Mouse (Mus musculus): ENCODE results near the gene Prkci.

The Prkci gene

DNA sequence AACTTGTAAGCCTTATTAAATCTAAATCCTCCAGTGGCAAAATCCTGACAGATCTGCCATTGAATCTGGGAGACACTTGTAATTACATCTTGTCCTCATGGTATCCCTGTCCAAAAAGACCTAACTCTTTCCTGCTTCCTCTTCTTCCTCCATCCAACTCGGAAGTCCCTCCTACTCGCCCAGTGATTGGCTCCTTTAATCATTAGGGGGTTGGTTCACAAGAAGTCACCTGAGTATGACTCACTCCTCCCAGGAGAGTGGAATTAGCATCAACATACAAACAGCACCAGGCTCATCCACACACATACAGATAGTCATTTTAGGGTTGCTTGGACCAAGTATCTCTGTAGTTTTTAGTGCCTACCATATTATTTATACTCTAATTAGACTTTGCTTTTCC is 47.4 kb downstream of the Prkci start:
- DNase-seq (ENCODE audit: low spot score in 2 of 2): no peak

DNA sequence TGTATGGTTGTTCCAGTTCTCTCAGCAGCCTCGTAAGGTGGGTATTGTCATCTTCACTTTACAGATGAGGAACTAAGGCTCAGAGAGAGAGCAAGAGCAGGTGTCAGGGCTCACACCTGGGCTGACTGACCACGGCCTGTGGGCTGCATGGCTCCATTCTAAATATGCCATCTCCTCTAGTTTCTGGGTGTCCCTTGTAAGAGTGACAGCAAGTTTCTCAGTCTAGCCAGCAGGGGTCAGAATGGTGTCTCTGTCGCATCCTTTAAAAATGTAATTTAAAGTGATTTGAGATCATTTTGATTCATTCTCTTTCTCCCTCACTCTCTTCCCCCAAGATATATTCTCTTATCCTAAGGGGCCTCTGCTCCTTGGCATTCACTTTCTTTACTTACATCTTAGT is 51.7 kb downstream of the Prkci start:
- DNase-seq (ENCODE audit: low spot score in 2 of 2): no peak

GRCm38 (mm10) chr3:31049087-31049486 is 53.5 kb downstream of the Prkci start:
- no peak for DNase-seq (ENCODE audit: low spot score in 2 of 2)

GRCm38 (mm10) chr3:31050375-31050774 is 54.8 kb downstream of the Prkci start:
- DNase-seq (ENCODE audit: low spot score in 2 of 2): no peak

DNA sequence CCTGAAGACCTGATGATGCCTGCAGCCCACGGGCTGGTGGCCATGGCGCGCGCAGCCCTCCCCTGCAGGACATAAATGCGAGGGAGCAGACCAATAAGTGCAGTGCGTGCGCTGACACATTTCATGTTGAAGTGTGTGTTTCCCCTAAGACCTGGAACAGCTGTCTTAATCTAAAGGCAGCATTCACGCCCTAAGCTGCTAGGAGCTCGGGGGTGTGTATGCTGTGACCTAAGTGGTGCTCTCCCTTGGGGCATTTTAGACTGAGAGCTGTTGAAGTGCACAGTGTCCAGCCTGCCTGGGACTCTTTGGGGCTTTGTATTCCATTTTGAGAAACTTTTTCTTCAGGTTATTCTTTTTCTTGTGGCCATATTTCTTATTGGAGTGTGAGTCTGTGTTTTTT is 56.2 kb downstream of the Prkci start:
- no peak for DNase-seq (ENCODE audit: low spot score in 2 of 2)

DNA sequence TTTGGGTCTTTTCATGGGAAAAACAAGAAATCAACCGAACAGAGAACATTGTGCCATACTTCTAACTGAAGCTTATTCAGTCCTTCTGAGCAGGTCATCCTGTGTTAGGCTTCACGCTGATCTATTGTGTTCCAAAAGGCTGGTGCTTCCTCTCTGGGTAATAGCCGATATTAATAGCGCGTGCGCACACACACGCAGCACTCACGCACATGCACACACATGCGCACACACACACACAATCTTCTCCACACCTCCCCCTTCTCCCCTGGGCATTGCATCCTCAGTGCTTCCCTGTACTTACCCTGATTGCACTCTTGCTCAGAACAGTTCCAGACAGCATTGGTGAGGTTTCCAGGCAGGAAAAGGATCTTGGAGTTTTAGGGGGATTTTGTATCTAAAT is 57.6 kb downstream of the Prkci start:
- DNase-seq (ENCODE audit: low spot score in 2 of 2): no peak

DNA sequence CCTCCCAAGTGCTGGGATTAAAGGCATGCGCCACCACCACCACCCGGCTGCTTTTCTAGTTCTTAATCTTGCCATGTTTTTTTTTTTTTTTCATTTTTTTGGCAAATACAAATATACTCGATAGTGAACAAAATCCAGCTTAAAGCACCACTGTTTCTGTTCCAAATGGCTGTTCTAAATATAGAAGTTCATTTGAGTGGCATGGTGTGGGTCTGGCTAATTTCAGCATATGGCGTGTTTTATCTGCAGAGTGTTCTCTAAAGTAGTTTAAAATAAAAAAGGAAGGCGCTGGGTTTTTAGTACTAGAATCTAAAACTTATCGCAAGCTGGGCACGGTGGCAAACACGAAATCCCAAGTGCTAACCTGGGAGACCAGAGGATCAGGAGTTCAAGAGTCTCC is 59.3 kb downstream of the Prkci start:
- DNase-seq (ENCODE audit: low spot score in 2 of 2): no peak

GRCm38 (mm10) chr3:31056047-31056650 is 60.6 kb downstream of the Prkci start:
- DNase-seq (ENCODE audit: low spot score in 2 of 2): no peak

GRCm38 (mm10) chr3:31056651-31057627 is 61.4 kb downstream of the Prkci start:
- peak; percentile 18 to 57 for DNase-seq (ENCODE audit: low spot score in 2 of 2)

GRCm38 (mm10) chr3:31060745-31061102 is 65.2 kb downstream of the Prkci start:
- no peak for DNase-seq (ENCODE audit: low spot score in 2 of 2)

DNA sequence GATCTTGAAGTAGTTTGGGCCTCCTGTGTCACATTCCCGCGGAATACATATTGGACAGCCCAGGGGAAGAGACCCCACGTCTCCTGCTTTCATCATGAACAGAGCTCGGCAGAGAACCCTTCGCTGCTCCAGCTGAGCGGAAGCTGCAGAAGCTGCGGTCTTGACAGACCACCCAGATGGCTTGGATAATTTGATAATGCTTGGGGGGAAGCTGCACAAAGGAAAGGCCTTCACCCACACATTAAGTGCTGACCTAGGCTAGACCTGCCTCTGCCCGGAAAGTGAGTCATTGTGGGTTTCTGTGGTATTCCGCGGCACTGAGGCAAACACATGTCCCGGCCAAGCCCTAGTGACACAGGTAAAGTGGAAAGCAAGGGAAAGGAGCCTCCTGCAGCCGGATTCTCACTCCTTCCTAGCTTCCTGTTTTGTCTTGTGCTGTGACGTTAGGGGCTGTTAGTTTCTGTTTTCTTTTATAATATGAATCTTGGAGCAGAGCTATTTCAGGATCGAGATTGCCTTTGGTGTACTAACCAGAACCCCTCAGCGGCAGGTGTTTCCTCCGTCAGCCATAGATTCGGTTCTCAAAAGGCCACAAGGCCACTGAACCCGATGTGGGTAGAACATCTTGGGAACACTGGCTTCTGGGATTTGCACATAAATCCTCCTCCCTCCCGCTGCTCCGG is 65.7 kb downstream of the Prkci start:
- DNase-seq (ENCODE audit: low spot score in 2 of 2): peak in 1 of 2 experiments; percentile 6

- DNase-seq (ENCODE audit: low spot score in 2 of 2): peak in 1 of 2 experiments; percentile 41
These were observed 66.2 kb downstream of the Prkci start for GRCm38 (mm10) chr3:31061786-31062120.

DNA sequence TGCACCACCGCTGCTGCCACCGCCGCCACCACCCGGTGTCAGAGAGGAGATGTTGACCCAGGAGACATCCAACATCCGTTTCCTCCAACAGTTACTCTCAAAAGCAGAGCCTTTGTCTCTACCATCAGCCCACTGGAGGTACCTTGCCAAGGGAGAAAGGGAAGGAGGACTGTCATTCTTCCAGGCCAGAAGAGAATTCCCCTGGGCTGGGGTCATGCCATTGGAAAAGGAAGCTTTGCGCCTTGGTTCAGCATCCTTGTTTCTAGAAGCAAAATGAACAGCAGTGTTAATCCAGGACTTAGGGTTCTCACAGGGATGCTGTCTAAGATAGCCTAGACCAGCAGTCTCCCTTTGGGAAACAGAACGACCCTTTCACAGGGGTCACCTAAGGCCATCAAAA is 66.8 kb downstream of the Prkci start:
- DNase-seq (ENCODE audit: low spot score in 2 of 2): no peak

GRCm38 (mm10) chr3:31068482-31068881 is 72.9 kb downstream of the Prkci start:
- no peak for DNase-seq (ENCODE audit: low spot score in 2 of 2)

- no peak for DNase-seq (ENCODE audit: low spot score in 2 of 2)
These were observed 76.3 kb downstream of the Prkci start for GRCm38 (mm10) chr3:31071804-31072203.

DNA sequence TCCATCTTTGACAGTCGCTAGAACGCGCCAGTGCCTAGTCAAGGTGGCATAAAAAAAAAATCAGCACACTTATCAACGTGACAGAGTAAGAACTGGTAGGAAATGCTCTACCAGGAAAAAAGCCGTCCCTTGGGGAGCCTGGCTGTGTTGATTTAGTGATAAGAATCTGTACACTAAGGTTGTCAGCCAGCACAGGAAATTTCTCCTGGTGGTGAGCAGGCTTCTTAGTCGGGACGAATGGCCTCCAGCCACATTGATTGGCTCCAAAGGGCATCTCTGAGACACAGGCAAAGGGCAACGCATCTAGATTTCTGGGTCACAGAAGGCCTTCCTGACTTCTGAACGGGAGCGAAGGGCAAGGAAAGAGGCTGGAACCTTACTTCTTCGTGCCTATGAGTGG is 80.3 kb downstream of the Prkci start:
- no peak for DNase-seq (ENCODE audit: low spot score in 2 of 2)

DNA sequence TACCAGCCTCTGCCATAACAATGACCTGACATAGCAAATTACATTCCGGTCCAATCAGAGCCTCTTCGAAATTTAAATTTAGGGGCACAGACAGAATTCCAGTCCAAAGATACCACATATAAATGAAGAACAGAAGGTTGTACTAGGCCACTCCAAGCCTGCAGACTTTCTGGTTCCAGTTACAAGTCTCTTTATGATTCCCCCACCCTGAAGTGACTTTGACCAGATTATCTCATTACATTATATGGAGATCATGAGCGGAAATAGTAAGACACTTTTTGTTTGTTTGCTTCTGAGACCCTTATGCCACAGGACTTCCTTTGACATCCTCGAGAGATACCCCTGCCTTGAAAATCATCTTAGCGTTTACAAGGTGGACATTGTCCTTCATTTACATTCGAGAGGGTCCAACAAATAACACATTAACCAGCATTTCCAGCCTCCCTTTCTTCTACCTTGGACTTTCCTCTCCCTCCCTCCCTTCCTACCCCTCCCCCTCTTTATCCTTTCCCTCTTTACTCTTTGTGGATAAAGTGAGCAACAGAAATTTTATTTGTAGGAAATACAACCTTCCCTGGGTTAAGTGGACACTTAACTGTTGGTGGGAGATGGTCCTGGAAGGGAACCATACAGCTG is 81.6 kb downstream of the Prkci start:
- DNase-seq (ENCODE audit: low spot score in 2 of 2): no peak

GRCm38 (mm10) chr3:31079450-31079849 is 83.9 kb downstream of the Prkci start:
- no peak for DNase-seq (ENCODE audit: low spot score in 2 of 2)

DNA sequence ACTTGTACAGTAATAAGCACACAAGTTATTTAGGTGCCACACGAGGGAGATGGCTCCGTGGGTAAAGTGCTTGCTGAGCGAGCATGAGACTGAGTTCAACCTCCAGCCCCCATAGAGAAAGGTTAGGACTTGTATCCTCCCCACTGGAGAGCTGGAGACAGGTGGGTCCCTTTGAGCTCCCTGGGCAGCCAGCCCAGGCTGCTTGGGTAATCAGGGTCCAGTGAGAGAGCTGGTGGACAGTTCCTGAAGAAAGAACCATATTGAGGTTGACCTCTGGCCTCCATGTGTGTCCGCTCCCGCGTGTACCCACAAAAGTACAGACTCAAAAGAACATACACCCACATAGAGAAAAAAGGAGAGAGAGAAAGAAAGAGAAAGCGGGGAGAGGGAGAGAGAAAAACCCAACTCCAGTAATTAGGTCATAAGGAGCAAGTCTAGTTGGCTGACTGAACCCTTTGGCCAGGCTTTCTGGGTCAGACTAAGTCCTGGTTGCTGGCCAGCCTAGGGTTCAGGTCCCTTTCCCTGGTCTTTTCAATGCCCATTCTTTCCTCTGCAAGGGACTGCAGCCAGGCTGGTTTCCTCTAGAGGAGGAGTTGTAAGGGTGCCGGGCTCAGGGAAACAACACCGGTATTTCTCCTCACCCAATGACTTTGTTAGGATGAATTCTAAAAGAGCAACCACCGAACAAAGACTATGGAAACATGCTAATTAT is 85.4 kb downstream of the Prkci start:
- DNase-seq (ENCODE audit: low spot score in 2 of 2): no peak

DNA sequence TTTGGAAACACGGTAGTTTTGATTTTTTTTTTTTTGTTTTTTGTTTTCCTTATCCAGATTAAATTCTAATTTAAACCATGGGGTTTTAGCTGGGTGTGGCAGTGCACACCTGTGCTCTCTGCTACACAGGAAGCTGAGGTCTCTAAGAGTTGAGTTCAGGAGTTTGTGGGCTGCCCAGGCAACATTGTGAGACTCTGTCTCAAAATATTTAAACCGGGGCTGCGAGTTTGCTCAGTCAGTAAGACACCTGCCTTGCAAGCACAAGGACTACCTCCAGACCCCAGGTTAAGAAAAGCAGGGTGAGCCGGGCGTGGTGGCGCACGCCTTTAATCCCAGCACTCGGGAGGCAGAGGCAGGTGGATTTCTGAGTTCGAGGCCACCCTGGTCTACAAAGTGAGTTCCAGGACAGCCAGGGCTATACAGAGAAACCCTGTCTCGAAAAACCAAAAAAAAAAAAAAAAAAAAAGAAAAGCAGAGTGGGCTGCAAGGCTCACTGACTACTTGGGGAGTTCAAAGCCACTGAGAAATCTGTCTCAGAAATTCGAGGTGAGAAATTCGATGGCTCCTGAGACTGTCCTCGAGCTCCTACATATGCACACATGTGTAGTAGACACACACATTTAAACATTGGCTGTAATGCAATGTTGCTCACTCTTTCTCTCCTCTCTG is 87.4 kb downstream of the Prkci start:
- no peak for DNase-seq (ENCODE audit: low spot score in 2 of 2)

All from spleen, postnatal 14 days (tissue).